Mouse (Mus musculus) telencephalon, adult 2 months (tissue): Measurements from ENCODE around the gene Slc19a1.

Source experiments
- DNase-seq: peaks from one replicate; pipeline ENCODE4 v3.0.0-alpha.2; 2011; ENCODE audit warnings: low read depth, low spot score

Gene Slc19a1

DNA sequence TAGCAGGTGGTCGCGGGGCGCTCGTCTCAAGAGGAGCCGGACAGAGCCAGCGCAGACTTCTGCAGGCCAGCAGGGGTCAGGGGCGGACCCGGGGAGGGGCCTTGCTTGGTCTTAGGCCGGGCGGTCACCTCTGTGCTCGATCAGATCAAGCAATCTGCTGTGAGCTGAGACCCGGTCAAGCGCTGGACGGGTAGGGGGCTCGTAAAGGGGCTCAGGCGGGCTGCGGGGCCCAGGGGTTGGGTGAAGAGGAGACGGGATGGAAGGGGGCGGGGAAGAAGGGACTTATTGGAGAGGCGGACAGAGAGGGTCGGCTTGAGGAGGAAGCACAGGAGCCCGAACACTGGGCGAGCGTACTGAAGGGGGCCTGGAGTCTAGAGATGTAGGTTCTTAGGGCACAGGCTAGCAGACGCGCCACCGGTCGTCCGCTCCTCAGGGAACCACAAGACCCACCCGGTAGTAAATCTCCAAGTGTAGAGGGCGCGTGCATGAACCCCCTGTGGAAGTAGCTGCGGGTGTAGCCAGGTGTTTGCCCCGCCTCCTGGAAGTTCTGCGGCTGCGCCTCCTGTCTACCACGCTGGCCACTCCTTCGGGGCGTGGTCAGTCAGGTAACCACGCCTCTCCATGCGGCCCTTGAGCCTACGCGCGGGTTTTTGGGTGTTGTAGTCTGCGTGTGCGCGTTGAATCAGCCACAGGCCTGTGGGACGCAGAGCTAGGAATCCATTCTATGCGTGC is 716 bp downstream of the Slc19a1 start:
- DNase-seq: peak; percentile 94

GRCm38 (mm10) chr10:77033323-77034025 is 1.4 kb downstream of the Slc19a1 start:
- DNase-seq: no peak

- peak; percentile 86 for DNase-seq
These were observed 3.4 kb downstream of the Slc19a1 start for GRCm38 (mm10) chr10:77035487-77035886.

DNA sequence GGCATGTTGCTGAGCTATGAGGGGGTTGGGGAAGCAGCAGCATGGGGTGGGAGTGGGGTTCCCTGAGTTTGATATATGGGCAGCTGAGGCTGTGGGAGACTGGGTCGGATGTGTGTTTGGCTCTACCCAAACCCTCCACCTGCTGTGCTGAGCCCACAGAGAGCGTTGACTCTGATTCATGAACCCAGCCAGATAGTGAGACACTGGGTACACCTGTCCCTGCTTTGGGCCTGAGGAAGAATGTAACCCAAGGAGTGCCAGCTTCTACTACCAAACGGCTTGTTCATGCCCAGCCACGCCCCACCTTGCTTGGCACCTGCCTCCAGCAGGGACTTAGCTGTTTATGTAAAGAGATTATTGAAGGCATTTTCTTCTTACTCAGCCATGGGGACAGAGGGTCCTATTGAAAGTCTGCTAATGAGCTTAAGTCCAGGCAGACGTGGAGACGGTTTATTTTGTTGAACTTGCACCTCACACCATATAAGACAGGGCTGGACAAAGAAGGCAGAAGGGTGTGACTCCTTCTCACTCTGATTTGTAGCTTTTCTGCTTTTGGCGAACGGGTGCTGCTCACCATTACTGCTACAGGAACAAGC is 6.6 kb downstream of the Slc19a1 start:
- DNase-seq: no peak

- DNase-seq: no peak
These were observed 16.2 kb downstream of the Slc19a1 start for GRCm38 (mm10) chr10:77048196-77048595.

DNA sequence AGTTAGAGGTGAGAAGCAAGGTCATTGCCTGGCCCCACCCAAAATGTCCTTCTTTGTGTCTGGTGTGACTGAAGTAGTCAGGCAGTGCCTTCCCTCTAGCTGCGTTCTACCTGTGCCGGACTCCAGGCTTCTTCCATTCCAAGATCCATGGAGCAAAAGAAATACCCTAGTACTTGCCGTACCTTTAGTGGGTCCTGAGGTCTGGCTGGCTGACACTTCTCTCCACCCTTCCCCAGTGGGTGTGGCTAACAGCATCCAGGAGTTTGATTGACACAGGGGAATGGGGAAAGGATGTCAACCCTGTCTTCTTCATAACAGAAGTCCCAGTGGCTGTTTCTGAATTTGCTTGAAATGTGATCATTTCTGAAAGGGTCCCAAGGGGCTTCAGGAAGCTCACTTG is 16.6 kb downstream of the Slc19a1 start:
- DNase-seq: no peak

DNA sequence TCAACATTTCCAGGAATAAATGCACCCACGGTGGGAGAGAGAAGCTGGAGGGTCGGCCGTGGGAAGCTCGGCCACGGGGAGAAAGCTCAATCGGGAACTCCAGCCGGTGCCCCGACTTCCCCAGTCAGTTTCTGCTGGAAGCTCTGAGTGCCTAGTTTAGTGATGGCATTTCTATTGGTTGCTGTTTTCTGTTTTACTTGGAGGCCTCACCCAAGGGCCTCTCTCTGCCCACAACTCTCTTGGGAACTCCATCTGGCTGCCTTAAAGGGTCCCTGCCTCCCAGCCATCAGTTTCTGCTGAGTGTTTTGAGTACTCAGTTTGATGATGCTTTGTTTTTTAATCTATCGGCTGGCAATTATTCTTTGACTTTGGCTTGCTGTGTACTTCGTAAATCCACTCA is 24.7 kb downstream of the Slc19a1 start:
- DNase-seq: no peak

- no peak for DNase-seq
These were observed 29.4 kb downstream of the Slc19a1 start for GRCm38 (mm10) chr10:77061426-77061825.

DNA sequence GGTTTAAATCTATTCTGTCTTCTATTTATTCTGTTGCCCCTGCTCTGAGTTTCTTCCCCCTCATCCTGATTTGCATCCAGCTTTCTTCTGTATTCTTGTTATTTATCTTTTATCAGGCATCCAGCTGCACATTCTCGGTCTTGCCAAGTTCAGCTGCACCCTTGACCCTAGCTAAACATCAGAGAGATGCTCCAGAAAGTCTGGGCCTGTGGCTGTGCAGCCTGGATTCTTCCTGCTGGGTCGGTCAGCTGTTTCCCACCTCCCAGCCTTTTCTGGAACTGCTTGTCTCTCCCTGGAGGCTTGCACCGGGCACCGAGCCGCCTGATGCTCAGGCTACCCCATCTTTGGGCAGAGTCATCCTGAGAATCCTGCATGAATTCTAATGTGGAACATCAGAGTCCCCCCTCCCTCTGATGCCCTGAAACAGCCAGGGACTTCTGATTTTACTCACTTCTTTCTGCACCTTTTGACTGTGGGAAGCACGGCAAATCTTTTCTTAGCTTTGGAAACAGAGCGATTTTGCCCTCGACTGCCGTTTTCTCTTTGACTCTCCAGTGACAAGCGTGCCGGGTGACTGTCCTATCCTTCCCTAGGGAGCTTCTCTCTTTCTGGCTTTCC is 30.5 kb downstream of the Slc19a1 start:
- peak; percentile 3 for DNase-seq

- no peak for DNase-seq
These were observed 32.2 kb downstream of the Slc19a1 start for GRCm38 (mm10) chr10:77064239-77064638.

- no peak for DNase-seq
These were observed 32.6 kb downstream of the Slc19a1 start for GRCm38 (mm10) chr10:77064659-77065058.

GRCm38 (mm10) chr10:77068469-77068868 is 36.4 kb downstream of the Slc19a1 start:
- no peak for DNase-seq

GRCm38 (mm10) chr10:77070072-77070471 is 38.0 kb downstream of the Slc19a1 start:
- DNase-seq: no peak

DNA sequence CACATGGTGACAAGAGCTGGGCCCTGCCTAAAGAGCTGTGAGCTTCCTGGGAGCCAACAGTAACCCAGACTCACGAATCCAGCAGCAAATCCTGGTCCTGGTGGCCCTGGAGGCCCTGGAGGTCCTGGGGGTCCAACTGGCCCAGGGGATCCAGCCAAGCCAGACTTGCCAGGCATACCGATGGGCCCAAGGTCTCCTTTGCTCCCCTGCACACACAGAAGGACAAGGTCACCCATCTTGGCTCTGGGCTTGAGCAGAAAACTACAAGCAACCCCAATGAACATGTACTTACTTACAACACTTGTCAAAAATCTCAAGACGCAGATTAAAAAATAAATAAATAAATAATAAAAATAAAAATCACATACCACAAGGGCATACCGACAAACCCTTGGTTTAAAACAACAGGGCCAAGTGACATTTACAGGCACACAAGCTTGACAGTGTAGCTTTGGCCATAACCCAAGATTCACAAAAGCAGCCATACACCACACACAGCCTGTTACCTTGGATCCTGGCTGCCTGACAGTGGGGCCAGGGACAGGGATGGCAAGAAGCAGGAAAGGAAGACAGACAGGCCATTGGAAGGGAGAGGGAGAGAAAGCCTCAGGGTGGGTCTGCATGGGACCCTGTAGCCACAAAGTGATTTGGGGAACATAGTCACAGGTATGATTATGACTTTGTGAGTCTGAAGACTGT is 42.4 kb downstream of the Slc19a1 start:
- no peak for DNase-seq

DNA sequence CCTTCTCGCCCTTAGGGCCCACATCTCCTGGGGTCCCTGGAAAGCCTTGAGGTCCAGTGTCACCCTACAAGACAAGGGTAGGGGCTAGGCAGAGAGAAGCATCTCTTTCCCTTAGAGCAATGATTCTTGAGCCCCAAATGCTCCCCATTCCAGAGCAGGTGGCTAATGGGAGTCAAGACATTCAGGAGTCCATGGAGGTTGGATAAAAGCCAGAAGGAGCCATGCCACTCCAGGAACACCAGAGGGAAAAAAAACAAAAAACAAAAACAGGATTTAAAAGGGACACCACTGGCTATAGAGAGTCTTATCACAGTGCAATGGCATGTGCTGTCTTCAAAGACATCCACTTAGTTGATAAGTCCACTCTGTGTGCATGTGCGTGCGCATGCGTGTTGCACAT is 46.4 kb downstream of the Slc19a1 start:
- DNase-seq: no peak

DNA sequence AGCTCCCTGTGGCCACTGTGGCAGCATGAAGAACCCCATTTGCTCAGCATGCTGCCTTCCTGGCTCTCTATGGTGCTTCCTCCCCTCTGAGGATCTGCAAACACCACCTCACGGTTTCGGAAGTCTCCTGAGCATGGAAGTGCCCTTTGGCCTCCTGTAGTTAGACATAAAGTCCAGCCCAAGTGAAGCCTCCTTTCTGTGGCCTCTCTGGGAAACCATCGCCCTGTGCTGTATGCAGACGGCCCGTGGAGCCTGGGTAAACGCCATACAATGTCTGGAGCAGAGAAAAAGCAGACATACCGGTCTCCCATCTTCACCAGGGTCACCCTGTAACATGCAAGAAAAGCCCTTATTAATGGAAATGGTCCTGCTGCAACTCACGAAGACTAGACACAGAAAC is 46.9 kb downstream of the Slc19a1 start:
- no peak for DNase-seq

GRCm38 (mm10) chr10:77082453-77082852 is 50.4 kb downstream of the Slc19a1 start:
- DNase-seq: peak; percentile 45

DNA sequence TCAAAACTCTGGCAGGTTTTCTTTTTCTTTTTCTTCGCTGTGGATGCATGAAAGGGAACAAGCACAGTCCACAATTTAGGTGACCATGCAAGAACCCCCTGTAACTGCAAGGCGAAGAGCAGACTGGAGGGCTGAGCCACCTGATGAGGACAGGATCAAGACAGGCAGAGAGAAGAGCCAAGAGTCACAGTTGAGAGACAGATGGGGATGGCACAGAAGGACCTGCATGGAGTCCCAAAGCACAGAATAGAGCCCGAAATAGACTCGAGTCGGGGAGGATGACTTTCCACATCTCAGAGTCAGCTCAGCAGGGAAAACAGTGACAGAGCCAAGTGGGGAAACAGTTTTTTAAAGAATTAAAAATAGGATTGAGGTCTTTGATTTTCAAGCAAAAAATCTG is 50.9 kb downstream of the Slc19a1 start:
- DNase-seq: no peak

- no peak for DNase-seq
These were observed 52.5 kb downstream of the Slc19a1 start for GRCm38 (mm10) chr10:77084568-77084967.

DNA sequence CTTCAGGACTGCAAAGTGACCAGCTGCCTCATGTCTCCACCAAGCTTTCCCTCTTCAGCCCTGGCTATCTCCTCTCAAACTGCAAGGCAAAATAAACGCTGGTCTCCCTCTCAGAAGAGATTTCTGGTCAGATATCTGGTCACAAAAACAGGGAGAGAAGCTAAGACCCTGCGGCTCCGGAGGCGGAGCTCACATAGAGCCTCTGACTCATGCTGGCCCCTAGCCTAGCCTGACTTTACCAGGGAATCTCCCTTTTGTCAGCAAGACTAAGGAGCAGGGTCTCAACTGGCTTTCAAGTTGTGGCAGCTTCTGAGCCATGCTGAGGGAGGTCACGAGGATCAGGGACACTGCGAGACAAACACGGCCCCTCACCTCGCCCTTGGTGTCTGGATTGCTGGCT is 57.3 kb downstream of the Slc19a1 start:
- DNase-seq: no peak

GRCm38 (mm10) chr10:77090063-77090462 is 58.0 kb downstream of the Slc19a1 start:
- no peak for DNase-seq
